Mouse (Mus musculus) lung, postnatal 0 days (tissue): ENCODE measurements around the gene Fance.

ENCODE experiments used
- CTCF ChIP-seq: IDR thresholded peaks from 2 replicates; pipeline ENCODE4 v1.5.1; 2016; ENCODE audit warnings: antibody characterized with exemption, mild to moderate bottlenecking
- EP300 ChIP-seq: IDR thresholded peaks from 2 replicates; pipeline ENCODE4 v1.6.1; 2016; ENCODE audit warnings: antibody characterized with exemption, mild to moderate bottlenecking, control low read depth

DNA sequence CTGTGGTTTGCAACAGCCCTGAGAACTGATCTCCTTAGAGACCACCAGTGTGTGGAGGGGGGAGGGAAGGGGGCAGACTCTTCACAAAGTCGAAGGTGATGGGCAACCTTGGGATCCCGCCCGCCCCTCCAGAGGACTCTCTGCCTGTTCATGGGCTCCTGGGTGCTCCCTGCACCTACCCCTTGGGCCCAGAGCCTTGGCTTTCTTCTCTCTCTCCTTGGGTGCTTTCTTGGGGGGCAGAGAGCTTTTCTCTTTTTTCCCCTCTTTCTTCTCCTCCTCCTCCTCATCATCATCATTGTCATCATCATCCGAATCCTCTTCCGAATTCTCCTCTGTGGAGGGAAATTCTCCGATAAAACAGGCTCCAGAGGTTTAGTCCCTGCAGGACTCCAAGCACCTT is 50.2 kb downstream of the Fance start:
- no peak for TF ChIP-seq EP300
- TF ChIP-seq CTCF, result no peak
